Mouse (Mus musculus) heart, adult 2 months (tissue): Measurements from ENCODE around the gene Vash2. TPM values are rescaled to one million over a fixed set of nuclear protein-coding genes. Genes with fewer than 3 reads are reported as not detected.
"Not testable (repeated sequence)": the region's sequence is repeated elsewhere in the genome, so short reads cannot be mapped to it uniquely, and the experiment has no call there.

ENCODE experiments used
- DNase-seq, 2 experiments: peaks; one replicate each; pipeline ENCODE4 v3.0.0; 2021
- H3K27ac ChIP-seq: fragments of 200-600 bp; 2 replicates; pipeline ENCODE4 v1.8.1; 2022
- H3K27me3 ChIP-seq: fragments of 200-500 bp; 2 replicates; pipeline ENCODE4 v1.6.1; 2012; ENCODE audit warnings: mild to moderate bottlenecking, low read length, inconsistent platforms, mixed read lengths; ENCODE audit not compliant: control insufficient read depth, insufficient read depth
- H3K36me3 ChIP-seq: fragments of 200-500 bp; 2 replicates; pipeline ENCODE4 v1.6.1; 2012; ENCODE audit warnings: low read length, inconsistent platforms; ENCODE audit not compliant: control insufficient read depth, insufficient read depth
- H3K4me1 ChIP-seq: fragments of 200-500 bp; 2 replicates; pipeline ENCODE4 v1.6.1; 2011; ENCODE audit warnings: low read length; ENCODE audit not compliant: control insufficient read depth, insufficient read depth
- H3K4me3 ChIP-seq: fragments of 200-600 bp; 2 replicates; pipeline ENCODE4 v1.8.1; 2022
- H3K79me2 ChIP-seq: fragments of 200-500 bp; replicated peaks from 2 replicates; pipeline ENCODE4 v1.6.1; 2012; ENCODE audit warnings: mild to moderate bottlenecking, inconsistent platforms, low read length, moderate library complexity, mixed read lengths; ENCODE audit not compliant: control insufficient read depth, insufficient read depth
- H3K9ac ChIP-seq: fragments of 200-500 bp; 2 replicates; pipeline ENCODE4 v1.6.1; 2012; ENCODE audit warnings: low read depth, mild to moderate bottlenecking, control low read depth, inconsistent platforms, low read length, mixed read lengths
- CTCF ChIP-seq: fragments of 200-600 bp; IDR thresholded peaks from 2 replicates; pipeline ENCODE4 v1.8.1; 2022; ENCODE audit warnings: antibody characterized with exemption, mild to moderate bottlenecking, moderate library complexity
- EP300 ChIP-seq: fragments of 200-500 bp; IDR thresholded peaks from 2 replicates; pipeline ENCODE4 v1.6.1; 2011; ENCODE audit warnings: low read depth, low read length, control low read depth; ENCODE audit not compliant: insufficient read depth
- POLR2A ChIP-seq: fragments of 200-500 bp; IDR thresholded peaks from 2 replicates; pipeline ENCODE4 v1.6.1; 2011; ENCODE audit warnings: mild to moderate bottlenecking, low read depth, low read length, control low read depth; ENCODE audit not compliant: insufficient read depth
- WGBS: fragments of 180-500 bp; shearing (Covaris S2); methylation state at CpG from one replicate; pipeline ENCODE4 v1.1.7; 2018; 5-methylcytosine and 5-hydroxymethylcytosine counted together
- intact Hi-C: fragments of 180-260 bp; cut with DNase I; formaldehyde crosslinking; loops from one replicate; pipeline ENCODE4 v1.15.1; 2025
- polyA plus RNA-seq: library from polyadenylated mRNA; depleted of rRNA; stranded (reverse); fragments of >200 nt; gene quantifications from 2 replicates; pipeline ENCODE4 v1.2.3, GENCODE M21; 2012
- total RNA-seq, 2 experiments: library from RNA; stranded (reverse); gene quantifications; 2 replicates each; pipeline ENCODE4 v1.2.3; 2021

Gene Vash2
- total and polyA plus RNA-seq, 3 experiments = 0.27 to 0.41 (median 0.31) TPM

- Histone ChIP-seq H3K79me2 (no peaks in the 10 kb centered on the region), H3K27me3 (no peaks in the 10 kb centered on the region), H3K4me1 (peaks cover 7% of the 10 kb centered on the region), H3K9ac (no peak overlapping the region), H3K36me3 (peaks cover 3% of the 10 kb centered on the region), H3K4me3 (no peak overlapping the region), H3K27ac (no peak overlapping the region)
- WGBS = 93% methylated on average over 3 of the region's 3 CpGs
- intact Hi-C loops = loop anchor here (5.0 to 10.0 kb wide), 3 partner anchors 135 to 1207 kb away; partner anchors contain the start of genes Nsl1, Rcor3 and Tatdn3
- TF ChIP-seq POLR2A (no peak), CTCF (no peak), EP300 (no peak)
- no peak for DNase-seq
These were observed 51.8 kb downstream of the Vash2 start for GRCm38 (mm10) chr1:190927311-190927710.

DNA sequence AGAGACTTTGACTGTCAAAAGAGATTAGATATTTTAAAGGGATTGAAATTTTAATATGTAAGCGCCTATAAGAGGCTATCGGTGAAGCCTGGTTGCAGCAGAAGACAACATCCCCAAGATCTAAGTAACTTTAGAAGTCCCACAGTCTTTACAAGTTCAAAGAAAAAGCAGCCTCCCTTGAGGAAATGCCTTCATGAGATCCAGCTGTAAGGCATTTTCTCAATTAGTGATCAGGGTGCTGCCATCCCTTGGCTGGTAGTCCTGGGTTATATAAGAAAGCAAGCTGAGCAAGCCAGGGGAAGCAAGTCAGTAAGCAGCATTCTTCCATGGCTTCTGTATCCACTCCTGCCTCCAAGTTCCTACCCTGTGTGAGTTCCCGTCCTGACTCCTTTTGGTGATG, 54.3 kb downstream of the Vash2 start, which contains the start of gene Angel2:
Gene Angel2 (plus strand): TSS at position 301 of the 400 bp plus-strand sequence.
- H3K36me3 ChIP-seq, H3K9ac ChIP-seq, H3K4me3 ChIP-seq, DNase-seq, H3K79me2 ChIP-seq, H3K27me3 ChIP-seq, H3K4me1 ChIP-seq, H3K27ac ChIP-seq: not testable (repeated sequence)
- WGBS = 81% methylated on average over 3 of the region's 3 CpGs
- intact Hi-C loops = loop anchor here (5.0 to 10.0 kb wide), 3 partner anchors 137 to 1210 kb away; partner anchors contain the start of genes Nsl1, Rcor3 and Tatdn3

- intact Hi-C loops = loop anchor here (10.0 kb wide), 1 partner anchor 1215 kb away; the partner anchor contains the start of gene Rcor3
- 68% methylated on average over 8 of the region's 8 CpGs for WGBS
- DNase-seq = no peak
- no peak overlapping the region for H3K9ac ChIP-seq
- no peaks in the 10 kb centered on the region for H3K79me2 ChIP-seq
- no peaks in the 10 kb centered on the region for H3K36me3 ChIP-seq
- H3K4me1 ChIP-seq = no peaks in the 10 kb centered on the region
- TF ChIP-seq CTCF = no peak
- TF ChIP-seq EP300 = no peak
- no peak for TF ChIP-seq POLR2A
- H3K27ac ChIP-seq = no peak overlapping the region
- no peak overlapping the region for H3K4me3 ChIP-seq
- H3K27me3 ChIP-seq = no peaks in the 10 kb centered on the region
These were observed 59.2 kb downstream of the Vash2 start for GRCm38 (mm10) chr1:190919725-190920469.

- Histone ChIP-seq H3K36me3 (no peaks in the 10 kb centered on the region), H3K4me1 (no peaks in the 10 kb centered on the region), H3K79me2 (no peaks in the 10 kb centered on the region), H3K9ac (no peak overlapping the region), H3K27me3 (no peaks in the 10 kb centered on the region), H3K4me3 (no peak overlapping the region), H3K27ac (no peak overlapping the region)
- TF ChIP-seq CTCF (no peak), EP300 (no peak), POLR2A (no peak)
- intact Hi-C loops = no loop called here
- WGBS = 49% methylated on average over 7 of the region's 7 CpGs
- DNase-seq = no peak
These were observed 60.2 kb downstream of the Vash2 start for GRCm38 (mm10) chr1:190918938-190919337.

DNA sequence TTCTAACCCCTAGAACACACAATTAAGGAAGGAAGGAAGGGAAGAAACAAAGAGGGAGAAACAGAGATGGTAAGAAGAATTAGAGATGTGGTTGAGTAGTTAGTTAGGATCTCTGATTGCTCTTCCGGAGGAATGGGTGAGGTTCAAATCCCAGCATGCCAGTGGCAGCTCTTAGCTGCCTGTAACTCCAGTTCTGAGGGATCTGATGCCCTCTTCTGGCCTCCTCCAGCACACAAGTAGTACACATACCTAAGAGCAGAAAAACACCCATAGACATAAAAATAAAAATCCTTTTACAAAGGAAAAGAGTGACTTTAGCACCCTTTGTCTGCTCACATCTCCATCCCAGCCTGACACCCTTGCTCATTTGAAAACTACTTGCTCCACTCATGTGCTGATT, 66.5 kb downstream of the Vash2 start:
- Histone ChIP-seq H3K4me3 (no peak overlapping the region), H3K27me3 (no peaks in the 10 kb centered on the region), H3K4me1 (peaks cover 3% of the 10 kb centered on the region), H3K27ac (no peak overlapping the region), H3K36me3 (no peaks in the 10 kb centered on the region), H3K79me2 (no peaks in the 10 kb centered on the region), H3K9ac (no peak overlapping the region)
- WGBS = 54% methylated on average over 1 of the region's 1 CpGs
- TF ChIP-seq EP300 (no peak), POLR2A (no peak), CTCF (no peak)
- intact Hi-C loops = no loop called here
- DNase-seq = no peak

- under 1% methylated on average over 47 of the region's 47 CpGs for WGBS
- TF ChIP-seq POLR2A (peak; percentile 97), CTCF (no peak)
- Histone ChIP-seq H3K79me2 (no peaks in the 10 kb centered on the region), H3K27me3 (no peaks in the 10 kb centered on the region), H3K36me3 (no peaks in the 10 kb centered on the region), H3K4me3 (peak within 1 kb of the TSS; percentile 67), H3K4me1 (peaks cover 3% of the 10 kb centered on the region), H3K27ac (peak within 1 kb of the TSS; percentile 68), H3K9ac (peak within 1 kb of the TSS; percentile 69)
- peak; percentile 84 to 88 for DNase-seq
- intact Hi-C loops = no loop called here
These were observed 67.5 kb downstream of the Vash2 start, which contains the start of gene Rps6kc1 for GRCm38 (mm10) chr1:190911415-190912123. Gene Rps6kc1, minus strand, starts transcription at chr1:190911770.
